Mouse (Mus musculus) MEL (cell line): ENCODE measurements around the gene Itm2b.

ENCODE experiments used
- CHD2 ChIP-seq: IDR thresholded peaks from 2 replicates; pipeline ENCODE4 v1.6.1; 2011; ENCODE audit warnings: low read length, improper control_type of control experiment
- CTCF ChIP-seq, 3 experiments: IDR thresholded peaks in 2 of 3; conservative IDR thresholded peaks in 1 of 3; 2 replicates each; pipeline ENCODE4 v1.5.1; 2011 to 2012; ENCODE audit warnings: low read length in 3 of 3, low read depth in 2 of 3, mild to moderate bottlenecking in 2 of 3, improper control_type of control experiment in 1 of 3, inconsistent platforms in 1 of 3, mixed read lengths in 1 of 3, moderate library complexity in 1 of 3; ENCODE audit not compliant: control insufficient read depth in 1 of 3, insufficient read depth in 1 of 3, poor library complexity in 1 of 3, severe bottlenecking in 1 of 3
- EP300 ChIP-seq, 2 experiments: IDR thresholded peaks; 2 replicates each; pipeline ENCODE4 v1.6.1; 2011; ENCODE audit warnings: improper control_type of control experiment in 2 of 2, low read length in 2 of 2, low read depth in 1 of 2, mild to moderate bottlenecking in 1 of 2
- MAX ChIP-seq: IDR thresholded peaks from 2 replicates; pipeline ENCODE4 v1.6.1; 2011; ENCODE audit warnings: low read length, improper control_type of control experiment
- MAZ ChIP-seq: IDR thresholded peaks from 2 replicates; pipeline ENCODE4 v1.6.1; 2012; ENCODE audit warnings: low read depth, mild to moderate bottlenecking, inconsistent platforms, low read length, improper control_type of control experiment
- MEF2A ChIP-seq: IDR thresholded peaks from 2 replicates; pipeline ENCODE4 v1.6.1; 2014; ENCODE audit warnings: low read depth, mild to moderate bottlenecking, inconsistent platforms, low read length, improper control_type of control experiment; ENCODE audit not compliant: poor library complexity, insufficient replicate concordance, severe bottlenecking; ENCODE audit errors: extremely low read depth
- MYB ChIP-seq: IDR thresholded peaks from 2 replicates; pipeline ENCODE4 v1.6.1; 2011; ENCODE audit warnings: mild to moderate bottlenecking, low read depth, low read length, improper control_type of control experiment
- POLR2A ChIP-seq, 2 experiments: IDR thresholded peaks; 2 replicates each; pipeline ENCODE4 v1.6.1; 2011 to 2012; ENCODE audit warnings: low read length in 2 of 2, mild to moderate bottlenecking in 2 of 2, control low read depth in 1 of 2, improper control_type of control experiment in 1 of 2, low read depth in 1 of 2, moderate library complexity in 1 of 2; ENCODE audit not compliant: control insufficient read depth in 1 of 2, insufficient read depth in 1 of 2, poor library complexity in 1 of 2
- POLR2AphosphoS2 ChIP-seq: IDR thresholded peaks from 2 replicates; pipeline ENCODE4 v1.6.1; 2011; ENCODE audit warnings: low read length, improper control_type of control experiment
- TCF12 ChIP-seq: IDR thresholded peaks from 2 replicates; pipeline ENCODE4 v1.6.1; 2014; ENCODE audit warnings: low read depth, mild to moderate bottlenecking, inconsistent platforms, low read length, improper control_type of control experiment, moderate library complexity
- UBTF ChIP-seq: IDR thresholded peaks from 2 replicates; pipeline ENCODE4 v1.6.1; 2012; ENCODE audit warnings: low read depth, mild to moderate bottlenecking, inconsistent platforms, low read length, improper control_type of control experiment, moderate library complexity, borderline replicate concordance; ENCODE audit not compliant: insufficient read depth
- USF1 ChIP-seq: IDR thresholded peaks from 2 replicates; pipeline ENCODE4 v1.6.1; 2014; ENCODE audit warnings: low read depth, mild to moderate bottlenecking, inconsistent platforms, low read length, improper control_type of control experiment, moderate library complexity
- ZC3H11A ChIP-seq: IDR thresholded peaks from 2 replicates; pipeline ENCODE4 v1.6.1; 2012; ENCODE audit warnings: low read depth, mild to moderate bottlenecking, inconsistent platforms, low read length, improper control_type of control experiment
- ZKSCAN1 ChIP-seq: IDR thresholded peaks from 2 replicates; pipeline ENCODE4 v1.6.1; 2012; ENCODE audit warnings: low read depth, mild to moderate bottlenecking, inconsistent platforms, low read length, improper control_type of control experiment, moderate library complexity

DNA sequence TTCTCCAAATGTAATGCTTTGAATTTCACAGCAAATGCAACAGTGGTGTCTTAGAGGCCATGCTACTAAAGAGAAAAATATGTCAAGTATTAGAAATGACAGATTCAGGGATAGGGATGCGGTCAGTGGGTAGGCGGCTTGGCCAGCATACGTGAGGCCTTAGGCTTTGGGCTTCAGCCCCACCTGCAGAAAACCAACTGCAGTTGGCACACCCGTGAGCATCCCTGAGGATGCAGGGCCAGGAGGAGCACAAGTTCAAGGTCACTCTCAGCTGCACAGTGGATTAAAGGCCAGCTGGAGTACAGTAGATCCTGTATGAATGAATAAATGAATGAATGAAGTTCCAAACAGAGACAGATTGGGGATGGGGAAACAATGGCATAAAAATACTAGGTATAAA lies 12.1 kb downstream of the Itm2b start:
- no peak for TF ChIP-seq USF1
- no peak for TF ChIP-seq CTCF (IDR thresholded peaks at IDR 0.05 in 2 of 3, conservative IDR thresholded peaks at IDR 0.05 in 1 of 3; ENCODE audit: control insufficient read depth in 1 of 3, insufficient read depth in 1 of 3, low read depth in 2 of 3, low read length in 3 of 3, poor library complexity in 1 of 3, severe bottlenecking in 1 of 3)
- TF ChIP-seq CHD2: no peak
- no peak for TF ChIP-seq MEF2A
- TF ChIP-seq UBTF: no peak
- no peak for TF ChIP-seq ZC3H11A
- TF ChIP-seq EP300 (IDR thresholded peaks at IDR 0.05; ENCODE audit: low read depth in 1 of 2, low read length in 2 of 2): no peak
- TF ChIP-seq MAX: no peak
- TF ChIP-seq MAZ: no peak
- TF ChIP-seq POLR2A (IDR thresholded peaks at IDR 0.05; ENCODE audit: control insufficient read depth in 1 of 2, insufficient read depth in 1 of 2, low read depth in 1 of 2, low read length in 2 of 2, poor library complexity in 1 of 2): no peak
- TF ChIP-seq POLR2AphosphoS2: no peak
- TF ChIP-seq MYB: no peak
- TF ChIP-seq ZKSCAN1: no peak
- TF ChIP-seq TCF12: no peak
